Mouse (Mus musculus) forebrain, embryonic 15.5 days (tissue): ENCODE data around the gene Eva1b. TPM values are rescaled to one million over a fixed set of nuclear protein-coding genes. Genes with fewer than 3 reads are reported as not detected.
A peak's percentile ranks its signal among the peaks of the same experiment; 100 is the strongest.
"Not testable (repeated sequence)": the region's sequence is repeated elsewhere in the genome, so short reads cannot be mapped to it uniquely, and the experiment has no call there.

ENCODE experiments used
- ATAC-seq: fragments of 200-750 bp; cut with Nextera tagmentation; replicated peaks from 2 replicates; pipeline ENCODE4 v1.8.0; 2017; ENCODE audit warnings: mild to moderate bottlenecking, moderate TSS enrichment, moderate library complexity
- H3K27ac ChIP-seq: fragments of 300-500 bp; sonication (generic); replicated peaks from 2 replicates; pipeline ENCODE4 v1.5.1; 2015; ENCODE audit warnings: mild to moderate bottlenecking, inconsistent platforms
- H3K27me3 ChIP-seq: fragments of 300-500 bp; sonication (generic); 2 replicates; pipeline ENCODE4 v1.6.1; 2015; ENCODE audit warnings: inconsistent platforms
- H3K36me3 ChIP-seq: fragments of 300-500 bp; sonication (generic); 2 replicates; pipeline ENCODE4 v1.6.1; 2015; ENCODE audit warnings: mild to moderate bottlenecking, inconsistent platforms
- H3K4me1 ChIP-seq: fragments of 300-500 bp; sonication (generic); 2 replicates; pipeline ENCODE4 v1.6.1; 2015; ENCODE audit warnings: inconsistent platforms
- H3K4me2 ChIP-seq: fragments of 300-500 bp; sonication (generic); replicated peaks from 2 replicates; pipeline ENCODE4 v1.6.1; 2015; ENCODE audit warnings: mild to moderate bottlenecking, inconsistent platforms
- H3K4me3 ChIP-seq: fragments of 300-500 bp; sonication (generic); 2 replicates; pipeline ENCODE4 v1.5.1; 2015; ENCODE audit warnings: mild to moderate bottlenecking, inconsistent platforms
- H3K9ac ChIP-seq: fragments of 300-500 bp; sonication (generic); replicated peaks from 2 replicates; pipeline ENCODE4 v1.6.1; 2015; ENCODE audit warnings: mild to moderate bottlenecking, inconsistent platforms
- H3K9me3 ChIP-seq: fragments of 300-500 bp; sonication (generic); 2 replicates; pipeline ENCODE4 v1.6.1; 2016; ENCODE audit warnings: inconsistent platforms
- WGBS: fragments of 180-500 bp; shearing (Covaris S2); methylation state at CpG from one replicate; pipeline ENCODE4 v1.1.7; 2015; ENCODE audit warnings: mixed read lengths; 5-methylcytosine and 5-hydroxymethylcytosine counted together
- polyA plus RNA-seq: library from polyadenylated mRNA; unstranded; fragments of >200 nt; fragmentation: Nextera tagmentation; extraction: Ambion mirVana; gene quantifications from 2 replicates; pipeline ENCODE4 v1.2.1, GENCODE M21; 2015

Gene Eva1b
- polyA plus RNA-seq, 1 experiment from 2014 or later = 9.2 TPM

- peaks cover 7% of the 10 kb centered on the region; the same call in 1 of the 2 replicates for H3K36me3 ChIP-seq
- WGBS = 90% methylated on average over 6 of the region's 6 CpGs
- H3K4me3 ChIP-seq = no peak overlapping the region
- H3K4me1 ChIP-seq = peaks cover 13% of the 10 kb centered on the region
- H3K27ac ChIP-seq = no peak overlapping the region
- ATAC-seq = no peak
- H3K9ac ChIP-seq = no peak overlapping the region
- no peaks in the 10 kb centered on the region for H3K9me3 ChIP-seq
- no peak overlapping the region for H3K4me2 ChIP-seq
- H3K27me3 ChIP-seq = no peaks in the 10 kb centered on the region
These were observed 13.9 kb downstream of the Eva1b start for GRCm38 (mm10) chr4:126161456-126161855.

DNA sequence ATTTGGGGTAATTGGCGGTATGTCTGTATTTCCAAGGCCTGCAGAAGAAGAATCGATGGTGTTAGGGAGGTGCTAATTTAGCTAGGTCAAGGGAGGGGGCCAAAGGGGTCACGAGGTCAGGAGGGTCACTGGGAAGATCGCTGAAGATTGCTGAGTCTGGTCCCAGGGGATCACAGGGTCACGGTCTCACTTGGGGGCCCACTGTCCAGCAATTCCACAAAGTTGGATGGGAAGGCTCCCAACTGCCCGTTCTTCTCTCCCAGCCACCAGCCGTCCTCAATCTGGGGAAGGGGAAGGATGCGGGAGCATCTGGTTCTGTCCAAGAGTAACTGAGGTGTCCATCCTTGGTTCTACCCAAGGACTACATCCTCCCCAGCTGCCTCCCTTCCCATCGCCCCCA lies 14.4 kb downstream of the Eva1b start:
- H3K27me3 ChIP-seq = no peaks in the 10 kb centered on the region
- H3K9ac ChIP-seq = no peak overlapping the region
- H3K4me1 ChIP-seq = peaks cover 13% of the 10 kb centered on the region
- ATAC-seq = no peak
- peak overlapping the region; percentile 95 for H3K4me2 ChIP-seq
- WGBS = 74% methylated on average over 9 of the region's 9 CpGs
- H3K9me3 ChIP-seq = no peaks in the 10 kb centered on the region
- H3K27ac ChIP-seq = no peak overlapping the region
- peak overlapping the region; percentile 55; the same call in 1 of the 2 replicates for H3K4me3 ChIP-seq
- H3K36me3 ChIP-seq = peaks cover 13% of the 10 kb centered on the region

DNA sequence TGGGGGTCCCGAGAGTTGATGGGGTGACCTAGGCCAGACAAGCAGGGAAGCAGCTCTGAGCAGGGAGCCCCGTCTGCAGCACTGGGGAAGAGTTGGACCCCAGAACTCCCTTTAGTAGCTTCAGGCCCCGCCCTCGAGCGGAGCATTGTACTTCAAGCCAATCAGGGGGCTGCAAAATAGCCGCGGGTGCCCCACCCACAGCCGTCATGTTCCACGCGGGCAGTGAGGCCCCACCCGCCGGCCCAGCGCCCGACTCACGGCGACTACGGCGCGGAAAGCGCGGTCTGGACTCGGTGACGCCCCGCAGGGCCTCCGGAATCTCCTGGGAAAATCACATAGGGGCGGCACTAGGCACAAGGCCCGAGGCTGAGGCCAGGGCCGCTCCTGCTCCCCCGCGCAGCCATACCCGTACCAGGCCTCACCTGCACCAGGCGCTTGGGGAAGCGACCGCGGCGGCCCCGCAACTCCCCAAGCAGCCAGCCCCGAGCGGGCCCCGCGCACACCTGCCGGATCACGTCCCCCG lies 15.1 kb downstream of the Eva1b start:
- WGBS = 1% methylated on average over 44 of the region's 44 CpGs
- no peaks in the 10 kb centered on the region for H3K9me3 ChIP-seq
- peaks cover 16% of the 10 kb centered on the region for H3K36me3 ChIP-seq
- peak; percentile 93 for ATAC-seq
- 0 out of 2 replicates have a peak overlapping the region, but pooled peaks have one; percentile 9 for H3K27ac ChIP-seq
- H3K4me2 ChIP-seq = peak overlapping the region; percentile 95
- peak overlapping the region; percentile 68 for H3K9ac ChIP-seq
- H3K4me1 ChIP-seq = peaks cover 13% of the 10 kb centered on the region
- H3K4me3 ChIP-seq = peak overlapping the region; percentile 55
- H3K27me3 ChIP-seq = no peaks in the 10 kb centered on the region

GRCm38 (mm10) chr4:126163067-126163659 lies 15.6 kb downstream of the Eva1b start, which contains the start of gene Sh3d21:
Gene Sh3d21, minus strand, starts transcription at chr4:126163491.
- Histone ChIP-seq H3K27ac (0 out of 2 replicates have a peak within 1 kb of the TSS, but pooled peaks have one; percentile 9), H3K9ac (peak within 1 kb of the TSS; percentile 68), H3K36me3 (peaks cover 16% of the 10 kb centered on the region), H3K27me3 (no peaks in the 10 kb centered on the region), H3K9me3 (no peaks in the 10 kb centered on the region), H3K4me1 (peaks cover 13% of the 10 kb centered on the region), H3K4me3 (peak within 1 kb of the TSS; percentile 55), H3K4me2 (peak within 1 kb of the TSS; percentile 95)
- ATAC-seq = peak; percentile 56
- WGBS = 9% methylated on average over 22 of the region's 22 CpGs

DNA sequence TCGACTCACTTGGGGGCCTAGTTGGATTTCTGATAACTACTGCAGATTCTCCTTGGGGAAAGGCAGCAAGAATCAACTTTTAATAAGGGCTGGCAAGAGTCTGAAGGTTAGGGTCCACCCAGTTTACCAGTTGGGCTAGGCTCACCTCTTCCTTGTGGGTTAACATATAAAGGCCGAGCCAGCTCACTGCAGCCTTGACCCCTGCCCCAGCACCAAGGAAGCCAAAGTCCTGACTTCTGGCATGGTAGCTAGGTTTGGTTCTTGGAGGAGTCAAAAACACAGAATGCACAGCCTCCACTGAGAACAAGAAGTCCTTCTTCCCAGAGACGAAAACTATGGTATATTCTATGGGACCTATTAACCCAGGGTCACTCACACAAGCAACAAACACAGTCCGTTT lies 16.1 kb downstream of the Eva1b start:
- ATAC-seq = no peak
- no peak overlapping the region for H3K9ac ChIP-seq
- no peak overlapping the region for H3K4me2 ChIP-seq
- no peak overlapping the region for H3K27ac ChIP-seq
- WGBS = 65% methylated on average over 4 of the region's 4 CpGs
- no peaks in the 10 kb centered on the region for H3K27me3 ChIP-seq
- H3K4me3 ChIP-seq = no peak overlapping the region
- peaks cover 16% of the 10 kb centered on the region for H3K36me3 ChIP-seq
- H3K4me1 ChIP-seq = peaks cover 13% of the 10 kb centered on the region
- no peaks in the 10 kb centered on the region for H3K9me3 ChIP-seq

DNA sequence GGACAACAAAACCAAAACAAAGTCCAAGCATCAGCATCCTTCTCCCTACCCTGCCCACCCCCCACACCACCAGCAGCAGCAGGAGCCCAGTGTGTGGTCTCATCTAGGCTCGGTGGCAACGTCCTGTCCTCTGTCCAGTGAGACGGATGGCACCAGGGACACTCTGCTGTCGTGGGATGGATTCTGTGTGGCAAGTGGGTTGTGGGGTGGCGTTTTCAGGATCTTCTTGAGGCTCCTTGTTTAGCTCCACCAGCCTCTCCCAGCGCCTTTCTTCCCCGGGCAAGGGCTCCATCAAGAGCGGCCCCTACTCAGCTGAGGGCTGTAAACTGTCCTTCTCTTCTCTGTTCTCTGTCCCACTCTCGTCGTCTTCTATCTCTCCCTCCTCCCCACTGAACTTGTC lies 17.5 kb downstream of the Eva1b start:
- not testable (repeated sequence) for H3K9ac ChIP-seq, H3K4me3 ChIP-seq, ATAC-seq, H3K27ac ChIP-seq, H3K9me3 ChIP-seq, H3K27me3 ChIP-seq, H3K4me2 ChIP-seq
- WGBS = 76% methylated on average over 10 of the region's 10 CpGs
- H3K36me3 ChIP-seq = peaks cover 29% of the 10 kb centered on the region
- peaks cover 13% of the 10 kb centered on the region for H3K4me1 ChIP-seq

- no peaks in the 10 kb centered on the region for H3K9me3 ChIP-seq
- WGBS = 68% methylated on average over 3 of the region's 3 CpGs
- no peaks in the 10 kb centered on the region for H3K27me3 ChIP-seq
- peaks cover 13% of the 10 kb centered on the region for H3K4me1 ChIP-seq
- ATAC-seq = no peak
- H3K9ac ChIP-seq = no peak overlapping the region
- H3K4me3 ChIP-seq = no peak overlapping the region
- H3K36me3 ChIP-seq = peaks cover 37% of the 10 kb centered on the region
- H3K27ac ChIP-seq = no peak overlapping the region
- H3K4me2 ChIP-seq = no peak overlapping the region
These were observed 18.5 kb downstream of the Eva1b start for GRCm38 (mm10) chr4:126166084-126166483.

DNA sequence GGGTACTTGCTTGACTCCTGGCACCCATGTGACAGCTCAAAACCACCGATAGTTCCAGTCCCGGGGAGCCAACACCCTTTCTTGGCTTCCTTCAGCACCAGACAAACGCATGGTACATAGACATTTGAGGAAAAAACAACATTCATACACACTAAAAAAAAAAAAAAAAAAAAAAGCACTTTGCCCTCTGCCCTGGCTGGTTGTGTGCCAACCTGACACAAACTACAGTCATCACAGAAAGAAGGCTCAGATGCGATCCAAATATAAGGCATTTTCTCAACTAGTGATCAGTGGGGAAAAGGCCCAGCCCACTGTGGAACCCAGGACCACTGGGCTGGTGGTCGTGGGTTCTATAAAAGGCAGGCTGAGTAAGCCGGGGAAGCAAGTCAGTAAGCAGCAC lies 21.3 kb downstream of the Eva1b start:
- H3K4me2 ChIP-seq = no peak overlapping the region
- no peaks in the 10 kb centered on the region for H3K27me3 ChIP-seq
- no peak overlapping the region for H3K27ac ChIP-seq
- no peaks in the 10 kb centered on the region for H3K9me3 ChIP-seq
- H3K4me3 ChIP-seq = no peak overlapping the region
- WGBS = 94% methylated on average over 6 of the region's 6 CpGs
- peaks cover 63% of the 10 kb centered on the region for H3K36me3 ChIP-seq
- no peak for ATAC-seq
- H3K4me1 ChIP-seq = no peaks in the 10 kb centered on the region
- no peak overlapping the region for H3K9ac ChIP-seq

DNA sequence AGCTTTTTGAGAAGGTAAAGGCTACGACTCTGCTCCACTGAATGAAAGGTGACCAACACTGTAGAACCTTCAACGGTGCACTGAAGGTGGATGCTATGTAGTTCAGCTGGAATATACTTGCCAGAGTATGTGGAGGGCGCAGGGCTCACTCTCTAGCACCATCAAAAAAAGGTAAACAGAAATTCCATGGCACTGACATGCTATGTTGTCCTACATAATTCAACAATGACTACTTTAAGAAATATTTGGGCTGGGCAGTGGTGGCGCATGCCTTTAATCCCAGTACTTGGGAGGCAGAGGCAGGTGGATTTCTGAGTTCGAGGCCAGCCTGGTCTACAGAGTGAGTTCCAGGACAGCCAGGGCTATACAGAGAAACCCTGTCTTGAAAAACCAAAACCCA lies 23.2 kb downstream of the Eva1b start:
- WGBS = 98% methylated on average over 5 of the region's 5 CpGs
- H3K36me3 ChIP-seq = peaks cover 80% of the 10 kb centered on the region

GRCm38 (mm10) chr4:126173800-126174199 lies 26.3 kb downstream of the Eva1b start:
- 91% methylated on average over 5 of the region's 5 CpGs for WGBS

More for the DNA sequence above, 23.2 kb downstream of the Eva1b start:
- not testable (repeated sequence) for ATAC-seq, H3K4me1 ChIP-seq, H3K9ac ChIP-seq, H3K4me2 ChIP-seq, H3K27ac ChIP-seq, H3K4me3 ChIP-seq, H3K27me3 ChIP-seq, H3K9me3 ChIP-seq

DNA sequence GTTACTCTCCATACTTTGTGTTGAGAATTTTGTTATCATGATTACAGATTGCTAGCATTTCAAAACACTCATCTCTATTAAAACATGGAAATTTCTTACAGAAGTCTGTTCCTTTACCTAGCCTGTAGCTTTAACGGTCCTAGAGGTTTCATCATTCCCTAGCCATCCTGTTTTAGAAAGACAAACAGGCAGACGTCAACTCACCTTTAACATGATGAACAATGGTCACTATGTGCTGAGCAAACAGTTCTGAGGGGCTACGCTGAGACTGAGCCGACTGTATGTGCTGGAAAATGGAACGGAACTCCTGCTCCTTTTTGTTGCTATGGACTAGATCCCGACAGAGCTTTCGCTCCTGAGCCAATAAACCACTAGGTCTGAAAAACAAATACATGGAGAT lies 28.4 kb downstream of the Eva1b start:
- H3K4me3 ChIP-seq, H3K9me3 ChIP-seq, H3K27me3 ChIP-seq, H3K4me1 ChIP-seq, H3K27ac ChIP-seq, H3K4me2 ChIP-seq, ATAC-seq, H3K9ac ChIP-seq: not testable (repeated sequence)
- peaks cover 77% of the 10 kb centered on the region for H3K36me3 ChIP-seq
- 95% methylated on average over 7 of the region's 7 CpGs for WGBS

More at GRCm38 (mm10) chr4:126173800-126174199, 26.3 kb downstream of the Eva1b start:
- Histone ChIP-seq H3K27me3 (no peaks in the 10 kb centered on the region), H3K4me1 (no peaks in the 10 kb centered on the region), H3K27ac (no peak overlapping the region), H3K4me3 (no peak overlapping the region), H3K9me3 (no peaks in the 10 kb centered on the region), H3K9ac (no peak overlapping the region), H3K4me2 (no peak overlapping the region), H3K36me3 (peaks cover 84% of the 10 kb centered on the region)
- ATAC-seq = no peak

DNA sequence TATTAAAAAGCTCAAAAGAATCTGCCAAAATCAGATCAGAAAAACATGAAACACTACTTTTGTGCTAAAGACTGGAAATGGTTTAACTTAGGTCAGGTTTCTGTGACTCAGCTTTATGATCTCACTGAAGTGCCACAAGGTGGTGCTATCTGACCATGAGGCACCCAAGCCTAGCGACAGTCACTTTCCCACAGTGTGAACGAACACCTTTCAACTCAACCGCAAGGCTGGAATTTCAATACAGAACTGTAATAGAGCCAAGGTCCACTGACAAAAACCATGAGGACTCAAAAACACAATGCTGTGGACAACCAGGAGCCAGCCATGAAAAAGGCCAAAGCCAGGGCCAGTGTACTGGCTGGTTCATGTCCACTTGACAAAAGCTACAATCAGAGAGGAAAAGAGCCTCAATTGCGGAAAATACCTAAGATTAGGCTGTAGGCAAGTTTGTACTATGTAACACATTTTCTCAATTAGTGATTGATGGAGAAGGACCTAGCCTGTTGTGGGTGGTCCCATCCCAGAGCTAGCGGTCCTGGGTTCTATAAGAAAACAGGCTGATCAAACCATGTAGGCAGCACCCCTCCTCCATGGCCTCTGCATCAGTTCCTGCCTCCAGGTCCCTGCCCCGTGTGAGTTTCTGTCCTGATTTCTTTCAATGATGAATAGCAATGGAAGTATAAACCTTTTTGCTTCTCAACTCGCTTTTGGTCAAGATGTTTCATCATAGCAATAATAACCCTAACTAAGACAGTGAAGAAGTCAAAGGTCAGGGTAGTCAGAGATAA lies 33.8 kb downstream of the Eva1b start:
- Histone ChIP-seq H3K4me2 (no peak overlapping the region), H3K9ac (no peak overlapping the region), H3K4me1 (no peaks in the 10 kb centered on the region), H3K4me3 (no peak overlapping the region), H3K27me3 (no peaks in the 10 kb centered on the region), H3K36me3 (peaks cover 45% of the 10 kb centered on the region), H3K27ac (no peak overlapping the region), H3K9me3 (no peaks in the 10 kb centered on the region)
- no peak for ATAC-seq
- 55% methylated on average over 7 of the region's 7 CpGs for WGBS
